Mouse (Mus musculus): ENCODE measurements around the gene Parp14. TPM values are rescaled to one million over a fixed set of nuclear protein-coding genes. Genes with fewer than 3 reads are reported as not detected.
"Not testable (repeated sequence)": the region's sequence is repeated elsewhere in the genome, so short reads cannot be mapped to it uniquely, and the experiment has no call there.

Parp14 gene
- total and polyA plus RNA-seq, 3 experiments, result 3.9 to 6.4 (median 6.0) TPM

DNA sequence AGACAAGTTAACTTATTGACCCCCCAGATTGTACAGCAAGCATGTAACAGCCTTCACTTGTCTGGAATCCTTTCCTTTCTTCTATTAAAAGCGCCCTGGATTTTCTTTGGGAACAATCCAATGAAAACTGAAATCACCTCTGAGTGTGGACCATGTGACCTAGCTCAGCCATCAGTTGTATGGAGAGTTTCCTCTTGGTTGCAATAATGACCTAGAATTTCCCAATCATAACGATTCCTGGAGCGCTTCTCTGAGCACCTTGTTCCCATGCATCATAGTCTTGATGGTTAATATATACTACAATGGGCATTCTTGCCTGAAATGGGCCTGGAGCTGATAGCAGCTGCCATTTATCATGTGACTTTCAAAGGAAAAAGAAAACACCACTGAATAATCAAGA is 29.2 kb upstream of the Parp14 start:
- H3K4me1 ChIP-seq (ENCODE audit: control insufficient read depth in 1 of 2, insufficient read depth in 2 of 2), result peaks cover 6 to 21% of the 10 kb centered on the region in 2 experiments; a peak in 3 of 4 replicates
- in situ Hi-C loops (cut with MboI; ENCODE audit: low pct_ligation_motif_present, low pct_unique_long_range_greater_than_20kb, low sequenced_read_pairs), result no loop called here
- no peak overlapping the region for H3K4me2 ChIP-seq (ENCODE audit: insufficient read depth, low read depth, poor library complexity, severe bottlenecking)
- no peaks in the 10 kb centered on the region for H3K27me3 ChIP-seq (replicated peaks)
- H3K9me3 ChIP-seq (replicated peaks; ENCODE audit: low read length), result peaks cover 20% of the 10 kb centered on the region
- no peak overlapping the region for H3K27ac ChIP-seq (ENCODE audit: insufficient read depth, low read depth)
- no peak for DNase-seq (ENCODE audit: extremely low read depth)
- H3K4me3 ChIP-seq (replicated peaks in 1 of 3; ENCODE audit: low read depth in 2 of 3, low read length in 2 of 3, poor library complexity in 1 of 3), result no peak overlapping the region
- H3K79me2 ChIP-seq (replicated peaks; ENCODE audit: control insufficient read depth, extremely low read depth, insufficient read depth, poor library complexity, severe bottlenecking), result no peaks in the 10 kb centered on the region
- dilution Hi-C loops (cut with MboI; ENCODE audit: extremely low pct_ligation_motif_present, extremely low pct_unique_long_range_greater_than_20kb, low sequenced_read_pairs), result no loop called here
- no peak overlapping the region for H3K9ac ChIP-seq (ENCODE audit: insufficient read depth, low read depth)
- no peak for TF ChIP-seq GABPA (IDR thresholded peaks at IDR 0.05; ENCODE audit: insufficient replicate concordance, low read depth, low read length)
- no peak for TF ChIP-seq EP300 (IDR thresholded peaks at IDR 0.05; ENCODE audit: low read length)
- no peak for TF ChIP-seq ZC3H11A (IDR thresholded peaks at IDR 0.05; ENCODE audit: low read depth, low read length)
- TF ChIP-seq KAT2A (IDR thresholded peaks at IDR 0.05; ENCODE audit: insufficient replicate concordance, low read length), result no peak
- no peak for TF ChIP-seq ELF1 (IDR thresholded peaks at IDR 0.05; ENCODE audit: low read depth, low read length)
- TF ChIP-seq HCFC1 (IDR thresholded peaks at IDR 0.05; ENCODE audit: low read depth, low read length), result no peak
- no peak for TF ChIP-seq RAD21 (IDR thresholded peaks at IDR 0.05; ENCODE audit: low read depth, low read length)
- TF ChIP-seq CHD1 (IDR thresholded peaks at IDR 0.05; ENCODE audit: low read depth, low read length), result no peak
- no peak for TF ChIP-seq SIN3A (IDR thresholded peaks at IDR 0.05; ENCODE audit: low read length)
- no peak for TF ChIP-seq MYC (IDR thresholded peaks at IDR 0.05; ENCODE audit: low read depth, low read length)
- no peaks in the 10 kb centered on the region for H3K36me3 ChIP-seq (replicated peaks in 1 of 2; ENCODE audit: control insufficient read depth in 1 of 2, insufficient read depth in 1 of 2, low read length in 1 of 2)

DNA sequence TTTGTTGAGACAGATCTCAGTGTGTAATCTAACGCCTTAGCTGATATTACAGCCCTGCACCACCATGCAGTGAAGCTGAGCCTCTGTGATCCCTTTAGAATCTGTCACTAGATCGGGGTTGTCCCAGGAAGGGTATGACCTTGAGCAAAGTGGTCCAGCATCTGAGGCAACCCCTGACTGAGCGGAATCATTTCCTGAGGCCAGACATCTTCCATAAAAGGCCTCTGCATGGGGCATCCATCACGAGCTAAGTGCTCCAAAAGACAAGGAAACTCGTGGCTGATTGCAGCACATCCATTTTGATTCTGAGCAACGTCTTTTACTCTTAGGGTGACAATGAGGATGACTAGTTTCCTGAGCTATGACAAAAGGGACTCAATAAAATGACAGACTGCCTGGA is 23.7 kb upstream of the Parp14 start:
- no peak overlapping the region for H3K4me2 ChIP-seq (ENCODE audit: insufficient read depth, low read depth, poor library complexity, severe bottlenecking)
- peaks cover 2% of the 10 kb centered on the region for H3K9me3 ChIP-seq (replicated peaks; ENCODE audit: low read length)
- in situ Hi-C loops (cut with MboI; ENCODE audit: low pct_ligation_motif_present, low pct_unique_long_range_greater_than_20kb, low sequenced_read_pairs), result no loop called here
- no peaks in the 10 kb centered on the region for H3K4me1 ChIP-seq (ENCODE audit: control insufficient read depth in 1 of 2, insufficient read depth in 2 of 2)
- no peak for TF ChIP-seq JUN (IDR thresholded peaks at IDR 0.05; ENCODE audit: insufficient read depth, low read depth, low read length)
- TF ChIP-seq RAD21 (IDR thresholded peaks at IDR 0.05; ENCODE audit: low read depth, low read length), result no peak
- no peak for TF ChIP-seq MYC (IDR thresholded peaks at IDR 0.05; ENCODE audit: low read depth, low read length)
- TF ChIP-seq CTCF (conservative IDR thresholded peaks at IDR 0.05 in 1 of 2, IDR thresholded peaks at IDR 0.05 in 1 of 2; ENCODE audit: low read depth in 2 of 2, low read length in 2 of 2), result no peak
- no peak for TF ChIP-seq MXI1 (IDR thresholded peaks at IDR 0.05; ENCODE audit: low read depth, low read length)
- TF ChIP-seq SMC3 (IDR thresholded peaks at IDR 0.05; ENCODE audit: low read depth, low read length), result no peak
- TF ChIP-seq MAFK (IDR thresholded peaks at IDR 0.05; ENCODE audit: insufficient replicate concordance, low read length), result no peak
- no peak for TF ChIP-seq NELFE (IDR thresholded peaks at IDR 0.05; ENCODE audit: low read depth, low read length)
- TF ChIP-seq TBP (conservative IDR thresholded peaks at IDR 0.05; ENCODE audit: low read depth, low read length), result no peak
- no peaks in the 10 kb centered on the region for H3K27me3 ChIP-seq (replicated peaks)
- H3K36me3 ChIP-seq (replicated peaks in 1 of 2; ENCODE audit: control insufficient read depth in 1 of 2, insufficient read depth in 1 of 2, low read length in 1 of 2), result no peaks in the 10 kb centered on the region
- H3K4me3 ChIP-seq (replicated peaks in 1 of 3; ENCODE audit: low read depth in 2 of 3, low read length in 2 of 3, poor library complexity in 1 of 3), result no peak overlapping the region
- no peaks in the 10 kb centered on the region for H3K79me2 ChIP-seq (replicated peaks; ENCODE audit: control insufficient read depth, extremely low read depth, insufficient read depth, poor library complexity, severe bottlenecking)
- no peak for DNase-seq (ENCODE audit: extremely low read depth)
- no peak overlapping the region for H3K9ac ChIP-seq (ENCODE audit: insufficient read depth, low read depth)
- dilution Hi-C loops (cut with MboI; ENCODE audit: extremely low pct_ligation_motif_present, extremely low pct_unique_long_range_greater_than_20kb, low sequenced_read_pairs), result no loop called here
- no peak overlapping the region for H3K27ac ChIP-seq (ENCODE audit: insufficient read depth, low read depth)

DNA sequence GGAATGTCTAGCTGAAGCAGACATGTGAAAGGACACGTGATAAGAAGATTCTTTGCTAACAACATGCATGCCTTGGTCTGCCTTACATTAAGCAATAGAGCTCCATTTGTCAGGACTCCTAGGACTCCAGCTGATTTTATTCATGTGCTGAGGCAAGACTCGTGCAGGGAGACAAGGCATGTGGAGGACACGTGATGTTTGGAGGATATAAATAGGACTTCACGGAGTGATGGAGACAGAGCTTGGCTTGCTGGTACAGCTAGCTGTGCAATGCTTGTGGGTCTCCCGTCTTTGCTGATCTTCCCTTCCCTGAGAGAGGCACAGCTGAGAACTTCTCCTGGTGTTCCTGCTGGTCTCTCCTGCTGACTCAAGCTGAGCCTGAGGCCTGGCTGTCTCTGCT is 20.3 kb upstream of the Parp14 start:
- H3K9ac ChIP-seq (ENCODE audit: insufficient read depth, low read depth); dilution Hi-C loops (cut with MboI; ENCODE audit: extremely low pct_ligation_motif_present, extremely low pct_unique_long_range_greater_than_20kb, low sequenced_read_pairs); H3K79me2 ChIP-seq (replicated peaks; ENCODE audit: control insufficient read depth, extremely low read depth, insufficient read depth, poor library complexity, severe bottlenecking); in situ Hi-C loops (cut with MboI; ENCODE audit: low pct_ligation_motif_present, low pct_unique_long_range_greater_than_20kb, low sequenced_read_pairs); H3K9me3 ChIP-seq (replicated peaks; ENCODE audit: low read length); H3K4me2 ChIP-seq (ENCODE audit: insufficient read depth, low read depth, poor library complexity, severe bottlenecking); H3K27me3 ChIP-seq (replicated peaks); H3K4me3 ChIP-seq (replicated peaks in 1 of 3; ENCODE audit: low read depth in 2 of 3, low read length in 2 of 3, poor library complexity in 1 of 3); H3K27ac ChIP-seq (ENCODE audit: insufficient read depth, low read depth); DNase-seq (ENCODE audit: extremely low read depth); H3K36me3 ChIP-seq (replicated peaks in 1 of 2; ENCODE audit: control insufficient read depth in 1 of 2, insufficient read depth in 1 of 2, low read length in 1 of 2): not testable (repeated sequence)
- H3K4me1 ChIP-seq (ENCODE audit: control insufficient read depth in 1 of 2, insufficient read depth in 2 of 2), result peaks cover 9 to 17% of the 10 kb centered on the region in 2 experiments
